Mouse (Mus musculus) frontal cortex, postnatal 10 days (tissue): ENCODE data around the gene Slc8a2.
A peak's percentile ranks its signal among the peaks of the same experiment; 100 is the strongest.

Experiments
- DNase-seq, 2 experiments: peaks; one replicate each; pipeline ENCODE4 v3.0.0; 2022; ENCODE audit warnings: low spot score in 2 of 2, mixed read lengths in 1 of 2

The Slc8a2 gene

DNA sequence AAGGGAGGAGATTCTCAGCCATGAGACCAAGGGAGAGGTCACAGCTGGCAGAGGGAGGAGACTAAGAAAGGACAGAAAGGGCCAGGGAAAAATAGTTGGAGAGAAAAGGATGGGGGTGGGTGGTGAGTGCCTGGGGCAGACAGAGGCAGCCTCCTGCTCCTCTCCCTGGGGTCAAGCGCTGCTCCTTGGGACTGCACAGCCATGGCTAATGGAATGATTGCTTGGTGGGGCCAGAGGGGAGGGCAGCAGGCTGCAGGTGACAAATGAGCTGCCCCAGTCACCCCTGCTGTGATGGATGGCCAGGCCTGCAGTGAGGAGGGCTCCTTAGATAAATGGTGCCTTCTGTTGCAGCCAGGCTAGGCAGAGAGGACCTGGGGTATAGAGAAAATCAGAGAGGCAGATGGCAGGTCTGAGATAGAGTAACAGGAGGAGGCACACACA lies 42.5 kb downstream of the Slc8a2 start:
- DNase-seq: no peak

DNA sequence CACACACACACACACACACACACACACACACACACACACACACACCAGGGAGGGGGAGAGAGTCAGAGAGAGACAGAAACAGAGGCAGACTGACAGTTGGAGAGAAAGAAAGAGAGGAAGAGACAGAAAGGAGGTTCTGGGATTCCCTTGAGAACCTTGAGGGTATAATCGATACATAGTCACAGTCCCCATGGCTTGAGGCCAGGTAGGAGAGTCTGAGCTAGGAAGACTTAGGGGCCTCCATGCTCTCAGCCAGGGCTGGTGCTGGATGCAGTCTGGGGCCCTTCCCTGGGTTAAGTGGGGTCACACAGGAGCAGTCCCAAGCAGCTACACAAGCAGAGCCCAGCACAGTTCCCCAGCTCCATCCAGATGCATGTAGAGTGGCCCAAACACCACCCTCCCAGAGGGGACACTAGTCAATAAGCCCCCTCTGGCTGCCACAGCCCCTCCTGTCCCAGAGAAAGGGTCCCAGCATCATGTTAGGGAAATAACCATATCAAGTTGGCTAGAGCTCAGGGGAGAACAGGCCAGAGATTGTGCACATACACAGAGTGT lies 43.0 kb downstream of the Slc8a2 start:
- no peak for DNase-seq

DNA sequence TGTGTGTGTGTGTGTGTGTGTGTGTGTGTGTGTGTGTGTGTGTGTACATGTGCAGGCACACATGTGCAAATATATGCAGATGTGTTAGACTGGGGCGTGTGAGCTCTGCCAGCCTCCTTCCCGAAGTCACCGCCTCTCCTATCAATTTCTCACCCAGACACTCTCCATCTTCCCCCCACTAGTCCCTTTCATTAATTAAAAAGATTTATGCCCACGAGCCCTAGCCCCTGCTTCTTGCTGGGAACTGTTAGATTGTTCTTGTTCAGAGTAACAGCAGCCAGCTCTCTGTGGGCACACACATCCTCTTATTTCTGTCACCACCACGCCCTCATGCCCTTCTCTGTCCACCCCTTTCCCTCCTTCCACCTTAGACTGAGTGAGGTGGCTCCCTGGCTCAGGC lies 43.5 kb downstream of the Slc8a2 start:
- no peak for DNase-seq

GRCm38 (mm10) chr7:16174597-16175541 lies 45.2 kb downstream of the Slc8a2 start, which contains the start of gene Meis3:
Gene Meis3, plus strand, starts transcription at chr7:16175090.
- peak; percentile 63 to 71 for DNase-seq

DNA sequence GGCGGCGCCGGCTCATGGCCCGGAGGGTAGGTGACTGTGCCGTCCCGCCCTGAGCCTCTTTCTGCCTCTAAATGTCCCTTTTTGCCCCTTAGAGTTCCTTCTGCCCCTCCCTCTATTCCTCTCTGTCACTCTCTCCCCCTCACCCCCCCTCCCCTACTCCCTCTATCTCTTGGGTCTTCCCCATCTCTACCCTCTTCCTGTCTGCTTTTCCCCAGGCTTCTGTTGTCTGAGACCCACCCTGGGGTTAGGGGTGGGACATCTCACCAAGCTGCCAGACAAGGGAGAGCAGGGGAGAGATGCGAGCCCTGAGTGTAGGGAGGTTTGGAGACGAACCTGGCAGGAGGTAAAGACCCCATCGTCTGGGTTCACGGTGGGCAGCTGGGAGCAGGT lies 45.9 kb downstream of the Slc8a2 start:
- no peak for DNase-seq

DNA sequence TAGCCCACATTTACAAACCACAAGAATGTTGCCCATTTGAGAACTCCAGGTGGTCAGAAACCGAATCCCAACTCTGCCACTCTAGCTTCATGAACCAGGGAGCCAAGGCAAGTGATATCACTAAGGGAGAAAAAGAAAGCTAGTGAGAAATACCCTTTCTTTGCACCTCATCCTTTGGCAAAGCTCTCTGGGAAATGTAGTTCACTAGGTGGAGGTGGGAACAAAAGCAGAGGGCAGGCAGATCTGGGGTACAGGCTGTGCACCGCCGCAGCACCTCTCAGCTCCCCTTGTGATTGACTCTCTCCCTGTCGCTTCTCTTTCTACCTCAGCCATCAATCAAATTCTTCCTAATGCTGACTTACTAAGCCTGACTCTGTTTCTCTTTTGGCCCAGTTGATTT lies 48.5 kb downstream of the Slc8a2 start:
- DNase-seq: no peak

DNA sequence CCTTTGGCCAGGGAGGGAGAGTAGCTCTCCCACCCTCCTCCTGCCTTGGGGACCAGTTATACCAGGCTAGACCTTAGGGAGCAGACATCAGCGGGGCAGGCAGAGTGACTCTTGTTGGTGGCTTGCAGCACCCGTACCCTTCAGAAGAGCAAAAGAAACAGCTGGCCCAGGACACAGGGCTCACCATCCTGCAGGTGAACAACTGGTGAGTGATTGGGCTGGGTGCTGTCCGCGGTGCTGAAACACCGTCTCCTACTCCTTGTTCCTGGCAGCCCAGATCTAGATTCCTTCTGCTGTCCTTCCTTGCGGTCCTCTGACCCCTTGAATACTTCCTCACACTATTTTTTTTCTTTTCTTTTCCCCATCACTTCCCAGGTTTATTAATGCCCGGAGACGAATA lies 54.0 kb downstream of the Slc8a2 start:
- DNase-seq: no peak

- DNase-seq: no peak
These were observed 57.9 kb downstream of the Slc8a2 start for GRCm38 (mm10) chr7:16187494-16187893.

GRCm38 (mm10) chr7:16192315-16192714 lies 62.7 kb downstream of the Slc8a2 start:
- peak in 1 of 2 experiments; percentile 78 for DNase-seq

- no peak for DNase-seq
These were observed 64.1 kb downstream of the Slc8a2 start for GRCm38 (mm10) chr7:16193702-16194101.

GRCm38 (mm10) chr7:16196616-16197015 lies 67.0 kb downstream of the Slc8a2 start:
- DNase-seq: no peak

- DNase-seq: no peak
These were observed 67.5 kb downstream of the Slc8a2 start for GRCm38 (mm10) chr7:16197166-16197565.

DNA sequence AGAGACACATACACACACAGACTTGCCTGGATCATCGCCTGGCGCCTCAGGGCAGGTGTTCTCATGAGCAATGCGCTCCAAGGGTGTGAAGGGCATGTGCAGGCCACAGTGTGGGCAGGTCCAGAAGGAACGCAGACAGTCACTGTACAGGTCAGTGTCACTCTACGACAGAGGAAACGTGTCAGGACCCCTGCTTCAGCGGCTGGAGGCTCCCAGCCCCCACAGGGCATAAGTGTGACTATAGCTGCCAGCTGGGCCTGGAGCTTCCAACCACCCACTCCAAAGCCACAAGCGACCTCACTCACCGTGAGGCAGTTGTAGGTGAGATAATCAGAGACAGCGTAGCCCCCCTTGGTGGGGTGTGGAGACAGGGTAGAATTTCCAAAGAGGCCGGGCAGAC lies 68.9 kb downstream of the Slc8a2 start:
- no peak for DNase-seq

DNA sequence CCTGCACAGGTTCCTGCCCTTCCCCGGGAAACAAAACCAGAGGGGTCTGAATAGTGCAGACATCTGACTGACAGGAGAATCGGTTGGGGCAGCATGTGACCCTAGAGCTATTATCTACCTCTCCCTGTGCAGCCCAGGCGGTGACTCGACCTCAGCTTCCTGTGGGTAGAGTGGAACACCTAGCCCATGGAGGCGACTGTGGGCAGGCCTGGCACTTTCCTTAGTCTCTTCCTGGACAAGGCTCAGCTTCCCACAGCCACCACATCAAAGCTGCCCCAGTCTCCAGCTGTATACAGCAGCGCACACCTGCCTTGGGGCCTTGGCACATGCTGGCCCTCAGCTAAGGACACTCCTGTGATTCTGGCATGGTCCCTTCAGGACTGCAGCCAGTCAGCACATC lies 71.5 kb downstream of the Slc8a2 start:
- no peak for DNase-seq

DNA sequence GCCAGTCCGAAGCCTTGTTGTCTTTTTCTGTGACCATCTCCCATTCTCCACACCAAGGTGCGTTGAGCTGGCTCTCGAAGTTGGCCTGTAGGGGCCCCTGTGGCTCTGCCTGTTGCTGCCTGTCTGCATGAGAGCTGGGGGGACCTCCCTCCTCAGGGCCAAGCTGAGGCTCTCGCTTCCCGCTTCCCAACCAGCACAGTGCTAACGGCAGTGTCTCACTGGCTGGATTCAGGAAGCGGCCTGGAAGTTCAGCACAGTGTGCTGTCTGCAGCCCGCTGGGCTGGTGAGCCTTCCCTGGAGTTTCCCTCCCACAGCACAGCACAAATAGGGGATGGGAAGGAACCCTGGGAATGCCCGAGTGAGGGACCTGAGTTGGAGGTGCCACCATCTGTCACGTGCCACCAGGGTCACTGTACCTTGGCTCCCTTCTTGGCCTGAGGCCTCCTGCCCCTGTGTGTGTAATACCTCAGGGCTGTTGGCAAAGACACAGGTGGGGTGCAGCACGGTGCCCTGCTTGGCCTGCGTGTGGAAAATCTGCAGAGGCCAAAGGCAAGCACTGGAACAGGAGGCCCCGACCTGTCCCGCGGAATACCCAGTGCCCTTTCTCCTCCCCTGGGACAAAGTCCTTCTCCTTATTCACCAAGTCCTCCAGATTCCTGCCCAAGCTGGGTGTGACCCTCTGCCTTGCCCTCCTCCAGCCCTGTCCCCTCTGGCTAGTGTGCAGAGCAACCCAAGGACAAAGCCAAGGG lies 73.3 kb downstream of the Slc8a2 start:
- no peak for DNase-seq

GRCm38 (mm10) chr7:16203505-16203903 lies 73.9 kb downstream of the Slc8a2 start:
- DNase-seq: no peak

DNA sequence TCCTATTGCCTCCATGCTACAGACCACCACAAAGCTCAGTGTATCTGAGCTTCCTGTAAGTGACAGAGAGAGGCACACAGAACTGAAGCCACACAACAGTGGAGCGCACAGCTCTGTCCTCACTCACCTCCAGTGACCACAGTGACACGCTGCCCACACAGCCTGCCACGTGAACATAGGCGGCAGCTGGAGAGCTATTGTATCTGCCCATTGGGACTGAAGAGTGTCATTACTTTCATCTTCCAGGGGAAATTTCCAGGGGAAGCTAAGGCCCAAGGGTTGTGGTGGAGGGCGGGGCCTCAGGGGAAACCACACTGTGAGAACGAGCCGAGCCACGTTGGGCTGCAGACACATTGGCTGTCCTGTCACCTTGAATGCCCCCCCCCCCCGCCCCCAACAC lies 75.2 kb downstream of the Slc8a2 start:
- no peak for DNase-seq

- no peak for DNase-seq
These were observed 77.5 kb downstream of the Slc8a2 start for GRCm38 (mm10) chr7:16207076-16207475.

- DNase-seq: no peak
These were observed 77.9 kb downstream of the Slc8a2 start for GRCm38 (mm10) chr7:16207496-16207895.

GRCm38 (mm10) chr7:16208781-16209665 lies 79.4 kb downstream of the Slc8a2 start:
- DNase-seq: no peak
